Mouse (Mus musculus) MEL (cell line): ENCODE data around the gene Elp6.

Experiments used
- CHD2 ChIP-seq: IDR thresholded peaks from 2 replicates; pipeline ENCODE4 v1.6.1; 2011; ENCODE audit warnings: low read length, improper control_type of control experiment
- CTCF ChIP-seq, 3 experiments: IDR thresholded peaks in 2 of 3; conservative IDR thresholded peaks in 1 of 3; 2 replicates each; pipeline ENCODE4 v1.5.1; 2011 to 2012; ENCODE audit warnings: low read length in 3 of 3, low read depth in 2 of 3, mild to moderate bottlenecking in 2 of 3, improper control_type of control experiment in 1 of 3, inconsistent platforms in 1 of 3, mixed read lengths in 1 of 3, moderate library complexity in 1 of 3; ENCODE audit not compliant: control insufficient read depth in 1 of 3, insufficient read depth in 1 of 3, poor library complexity in 1 of 3, severe bottlenecking in 1 of 3
- EP300 ChIP-seq, 2 experiments: IDR thresholded peaks; 2 replicates each; pipeline ENCODE4 v1.6.1; 2011; ENCODE audit warnings: improper control_type of control experiment in 2 of 2, low read length in 2 of 2, low read depth in 1 of 2, mild to moderate bottlenecking in 1 of 2
- GABPA ChIP-seq: IDR thresholded peaks from 2 replicates; pipeline ENCODE4 v1.6.1; 2012; ENCODE audit warnings: low read depth, mild to moderate bottlenecking, inconsistent platforms, low read length, improper control_type of control experiment, moderate library complexity
- HCFC1 ChIP-seq: IDR thresholded peaks from 2 replicates; pipeline ENCODE4 v1.6.1; 2012; ENCODE audit warnings: low read depth, mild to moderate bottlenecking, inconsistent platforms, low read length, improper control_type of control experiment, moderate library complexity
- MAZ ChIP-seq: IDR thresholded peaks from 2 replicates; pipeline ENCODE4 v1.6.1; 2012; ENCODE audit warnings: low read depth, mild to moderate bottlenecking, inconsistent platforms, low read length, improper control_type of control experiment
- NELFE ChIP-seq: IDR thresholded peaks from 2 replicates; pipeline ENCODE4 v1.6.1; 2011; ENCODE audit warnings: low read depth, low read length, improper control_type of control experiment
- POLR2A ChIP-seq, 2 experiments: IDR thresholded peaks; 2 replicates each; pipeline ENCODE4 v1.6.1; 2011 to 2012; ENCODE audit warnings: low read length in 2 of 2, mild to moderate bottlenecking in 2 of 2, control low read depth in 1 of 2, improper control_type of control experiment in 1 of 2, low read depth in 1 of 2, moderate library complexity in 1 of 2; ENCODE audit not compliant: control insufficient read depth in 1 of 2, insufficient read depth in 1 of 2, poor library complexity in 1 of 2
- SMC3 ChIP-seq: IDR thresholded peaks from 2 replicates; pipeline ENCODE4 v1.6.1; 2011; ENCODE audit warnings: low read depth, low read length, improper control_type of control experiment
- ZC3H11A ChIP-seq: IDR thresholded peaks from 2 replicates; pipeline ENCODE4 v1.6.1; 2012; ENCODE audit warnings: low read depth, mild to moderate bottlenecking, inconsistent platforms, low read length, improper control_type of control experiment
- ZMIZ1 ChIP-seq: IDR thresholded peaks from 2 replicates; pipeline ENCODE4 v1.6.1; 2012; ENCODE audit warnings: low read depth, mild to moderate bottlenecking, inconsistent platforms, low read length, improper control_type of control experiment, moderate library complexity
- ZNF384 ChIP-seq: IDR thresholded peaks from 2 replicates; pipeline ENCODE4 v1.6.1; 2012; ENCODE audit warnings: low read depth, mild to moderate bottlenecking, inconsistent platforms, low read length, improper control_type of control experiment

GRCm38 (mm10) chr9:110333896-110334259 lies 28.9 kb downstream of the Elp6 start:
- TF ChIP-seq EP300 (IDR thresholded peaks at IDR 0.05; ENCODE audit: low read depth in 1 of 2, low read length in 2 of 2) (no peak), CHD2 (no peak), CTCF (IDR thresholded peaks at IDR 0.05 in 2 of 3, conservative IDR thresholded peaks at IDR 0.05 in 1 of 3; ENCODE audit: control insufficient read depth in 1 of 3, insufficient read depth in 1 of 3, low read depth in 2 of 3, low read length in 3 of 3, poor library complexity in 1 of 3, severe bottlenecking in 1 of 3) (no peak), NELFE (no peak), HCFC1 (no peak), ZMIZ1 (no peak), GABPA (no peak), ZC3H11A (no peak), ZNF384 (no peak), POLR2A (IDR thresholded peaks at IDR 0.05; ENCODE audit: control insufficient read depth in 1 of 2, insufficient read depth in 1 of 2, low read depth in 1 of 2, low read length in 2 of 2, poor library complexity in 1 of 2) (no peak), SMC3 (no peak), MAZ (no peak)
